26 mouse cellular contexts compared by ENCODE assay signal in genomic region chr6:148513134-148513533, GRCm38 (mm10).
A peak's percentile ranks its signal among the peaks of the same experiment; 100 is the strongest.
DNase-seq lines count a peak whose midpoint lies in the region; ATAC-seq lines count a peak whose summit lies in the region.
"Had no signal": no experiment of that assay in that cellular context is flagged by ENCODE, and none has a peak within 500 bp of the region (broad histone marks: within the 10 kb centered on the region; RNA-seq: fewer than 3 reads in every experiment).

No protein-coding gene starts in this region.

- no peak overlapping the region for H3K4me2 ChIP-seq in intestine, embryonic 14.5 days (ENCODE audit: low read length)
- no peak overlapping the region for H3K4me2 ChIP-seq in intestine, embryonic 16.5 days (ENCODE audit: low read depth, low read length)
- H3K4me2 ChIP-seq in liver, embryonic 16.5 days (ENCODE audit: low read depth, low read length) = no peak overlapping the region
- H3K4me2 ChIP-seq: forebrain, embryonic 12.5 days; hindbrain, embryonic 12.5 days had no signal

- no peak overlapping the region for H3K4me3 ChIP-seq in intestine, embryonic 14.5 days (ENCODE audit: low read depth, low read length)
- no peak overlapping the region for H3K4me3 ChIP-seq in intestine, embryonic 16.5 days (ENCODE audit: low read length)
- H3K4me3 ChIP-seq in liver, embryonic 16.5 days (ENCODE audit: low read depth, low read length) = no peak overlapping the region
- H3K4me3 ChIP-seq: embryonic facial prominence, embryonic 10.5 days; forebrain, embryonic 12.5 days; hindbrain, embryonic 12.5 days; left cerebral cortex, adult 2 months had no signal

- WGBS in intestine, embryonic 14.5 days = 34% methylated on average over 2 of the region's 2 CpGs
- 25% methylated on average over 2 of the region's 2 CpGs for WGBS in intestine, embryonic 16.5 days
- WGBS in liver, embryonic 16.5 days (ENCODE audit: insufficient replicate concordance) = 37% methylated on average over 2 of the region's 2 CpGs

- no peaks in the 10 kb centered on the region for H3K4me1 ChIP-seq in intestine, embryonic 14.5 days (replicated peaks; ENCODE audit: control insufficient read depth, insufficient read depth, low read length)
- no peaks in the 10 kb centered on the region for H3K4me1 ChIP-seq in intestine, embryonic 16.5 days (ENCODE audit: control insufficient read depth, insufficient read depth, low read length)
- peaks cover 52% of the 10 kb centered on the region for H3K4me1 ChIP-seq in liver, embryonic 16.5 days (ENCODE audit: control insufficient read depth, low read depth, low read length)
- H3K4me1 ChIP-seq: embryonic facial prominence, embryonic 10.5 days; forebrain, embryonic 12.5 days had no signal

- no peaks in the 10 kb centered on the region for H3K36me3 ChIP-seq in intestine, embryonic 14.5 days (ENCODE audit: control insufficient read depth, insufficient read depth, low read length)
- H3K36me3 ChIP-seq in intestine, embryonic 16.5 days (ENCODE audit: control insufficient read depth, insufficient read depth, low read length) = no peaks in the 10 kb centered on the region
- H3K36me3 ChIP-seq in liver, embryonic 16.5 days (ENCODE audit: control insufficient read depth, insufficient read depth) = no peaks in the 10 kb centered on the region
- H3K36me3 ChIP-seq: embryonic facial prominence, embryonic 10.5 days; forebrain, embryonic 12.5 days; G1E; hindbrain, embryonic 12.5 days had no signal

- H3K27ac ChIP-seq in intestine, embryonic 14.5 days (ENCODE audit: low read depth) = no peak overlapping the region
- H3K27ac ChIP-seq in intestine, embryonic 16.5 days (ENCODE audit: low read length) = no peak overlapping the region
- H3K27ac ChIP-seq in liver, embryonic 16.5 days (ENCODE audit: low read length) = peak overlapping the region; percentile 72
- H3K27ac ChIP-seq: embryonic facial prominence, embryonic 10.5 days; forebrain, embryonic 12.5 days; hindbrain, embryonic 12.5 days; left cerebral cortex, adult 2 months had no signal

- peak; percentile 62 for DNase-seq in heart, adult 11 months
- DNase-seq in heart, postnatal 14 days = no peak
- DNase-seq in intestine, embryonic 14.5 days (ENCODE audit: low spot score) = peak; percentile 15
- DNase-seq in adrenal gland, postnatal 36 days = peak; percentile 28 to 44
- no peak for DNase-seq in frontal cortex, adult 2 months (ENCODE audit: extremely low spot score in 1 of 2, low spot score in 1 of 2)
- DNase-seq: cerebellum, adult 11-12 months; cerebellum, postnatal 36 days; gastrocnemius, postnatal 10 days; kidney, adult 9 months; kidney, postnatal 36 days; layer of hippocampus, adult 9-11 months; left cerebral cortex, postnatal 4 days; lung, adult 2 months; lung, postnatal 36 days; right cerebral cortex, postnatal 14 days; thymus, adult 2 months had no signal

- H3K27me3 ChIP-seq in intestine, embryonic 14.5 days (replicated peaks; ENCODE audit: control insufficient read depth, insufficient read depth, low read length) = no peaks in the 10 kb centered on the region
- no peaks in the 10 kb centered on the region for H3K27me3 ChIP-seq in intestine, embryonic 16.5 days (replicated peaks; ENCODE audit: control insufficient read depth, insufficient read depth, low read length)
- H3K27me3 ChIP-seq in liver, embryonic 16.5 days (ENCODE audit: control insufficient read depth, insufficient read depth, low read depth, low read length) = no peaks in the 10 kb centered on the region
- H3K27me3 ChIP-seq: forebrain, embryonic 12.5 days; hindbrain, embryonic 12.5 days had no signal

- H3K9me3 ChIP-seq in intestine, embryonic 14.5 days (ENCODE audit: control insufficient read depth, low read length) = no peaks in the 10 kb centered on the region
- H3K9me3 ChIP-seq in intestine, embryonic 16.5 days (ENCODE audit: control insufficient read depth, low read length) = no peaks in the 10 kb centered on the region
- no peaks in the 10 kb centered on the region for H3K9me3 ChIP-seq in liver, embryonic 16.5 days (replicated peaks; ENCODE audit: control insufficient read depth, low read length)
- H3K9me3 ChIP-seq: embryonic facial prominence, embryonic 10.5 days; forebrain, embryonic 12.5 days; G1E; hindbrain, embryonic 12.5 days had no signal

- intact Hi-C loops in heart, postnatal 14 days (cut with DNase I) = no loop called here

- no peak overlapping the region for H3K9ac ChIP-seq in intestine, embryonic 14.5 days (ENCODE audit: low read length)
- H3K9ac ChIP-seq in intestine, embryonic 16.5 days (ENCODE audit: low read depth, low read length) = no peak overlapping the region
- peak overlapping the region; percentile 30; the same call in 1 of the 2 replicates for H3K9ac ChIP-seq in liver, embryonic 16.5 days (ENCODE audit: low read depth, low read length)
- H3K9ac ChIP-seq: forebrain, embryonic 12.5 days; hindbrain, embryonic 12.5 days had no signal

- ATAC-seq in intestine, embryonic 14.5 days (replicated peaks; ENCODE audit: low FRiP score, low TSS enrichment, low read depth) = no peak
- ATAC-seq in intestine, embryonic 16.5 days = no peak
- peak; percentile 60 for ATAC-seq in liver, embryonic 16.5 days (ENCODE audit: low read depth)
- no peak for ATAC-seq in erythroblast, adult 5-6 weeks (replicated peaks; ENCODE audit: low FRiP score, poor library complexity, severe bottlenecking)
- ATAC-seq: activated CD4-positive, CD25-positive, alpha-beta regulatory T cell, adult 4 months; midbrain, embryonic 16.5 days had no signal

Comparison
In these comparisons a context has a peak if more than half of its experiments do, and no peak if none do; other contexts are left out.
1. DNase-seq: peak in heart, adult 11 months (single experiment), intestine, embryonic 14.5 days (single experiment) and adrenal gland, postnatal 36 days (2 of 2); none in heart, postnatal 14 days (0 of 2) and frontal cortex, adult 2 months (0 of 2).